Mouse (Mus musculus) midbrain, embryonic 14.5 days (tissue): ENCODE results near the gene Pfn4. TPM values are rescaled to one million over a fixed set of nuclear protein-coding genes. Genes with fewer than 3 reads are reported as not detected.

Experiments
- ATAC-seq: fragments of 200-750 bp; cut with Nextera tagmentation; 2 replicates; pipeline ENCODE4 v1.8.0; 2017; ENCODE audit warnings: moderate number of reproducible peaks, moderate library complexity; ENCODE audit not compliant: low FRiP score, low TSS enrichment
- DNase-seq: peaks from one replicate; pipeline ENCODE4 v3.0.0-alpha.2; 2015
- H3K27ac ChIP-seq: fragments of 300-500 bp; sonication (generic); replicated peaks from 2 replicates; pipeline ENCODE4 v1.5.1; 2014; ENCODE audit warnings: mild to moderate bottlenecking, low read depth, low read length, moderate library complexity
- H3K27me3 ChIP-seq: fragments of 300-500 bp; sonication (generic); 2 replicates; pipeline ENCODE4 v1.6.1; 2014; ENCODE audit warnings: low read length, control low read depth, mixed read lengths; ENCODE audit not compliant: control insufficient read depth, insufficient read depth
- H3K36me3 ChIP-seq: fragments of 300-500 bp; sonication (generic); 2 replicates; pipeline ENCODE4 v1.6.1; 2014; ENCODE audit warnings: low read length, control low read depth; ENCODE audit not compliant: control insufficient read depth, insufficient read depth
- H3K4me1 ChIP-seq: fragments of 300-500 bp; sonication (generic); 2 replicates; pipeline ENCODE4 v1.6.1; 2014; ENCODE audit warnings: mild to moderate bottlenecking, antibody characterized with exemption, low read length, control low read depth; ENCODE audit not compliant: control insufficient read depth, insufficient read depth
- H3K4me2 ChIP-seq: fragments of 300-500 bp; sonication (generic); 2 replicates; pipeline ENCODE4 v1.6.1; 2014; ENCODE audit warnings: mild to moderate bottlenecking, low read length, moderate library complexity
- H3K4me3 ChIP-seq: fragments of 300-500 bp; sonication (generic); replicated peaks from 2 replicates; pipeline ENCODE4 v1.5.1; 2014; ENCODE audit warnings: low read depth, low read length
- H3K9ac ChIP-seq: fragments of 300-500 bp; sonication (generic); replicated peaks from 2 replicates; pipeline ENCODE4 v1.6.1; 2014; ENCODE audit warnings: mild to moderate bottlenecking, low read length, moderate library complexity
- H3K9me3 ChIP-seq: fragments of 300-500 bp; sonication (generic); 2 replicates; pipeline ENCODE4 v1.6.1; 2016; ENCODE audit warnings: low read length, control low read depth, mixed read lengths; ENCODE audit not compliant: control insufficient read depth
- WGBS: fragments of 180-500 bp; shearing (Covaris S2); extraction: QIAGEN DNeasy Blood & Tissue Kit; methylation state at CpG from one replicate; pipeline ENCODE4 v1.1.7; 2014; 5-methylcytosine and 5-hydroxymethylcytosine counted together
- polyA plus RNA-seq: library from polyadenylated mRNA; unstranded; fragments of >200 nt; fragmentation: Nextera tagmentation; extraction: Ambion mirVana; gene quantifications from 2 replicates; pipeline ENCODE4 v1.2.1, GENCODE M21; 2014

Gene Pfn4
- polyA plus RNA-seq, 1 experiment from 2014 or later: 16.6 TPM

DNA sequence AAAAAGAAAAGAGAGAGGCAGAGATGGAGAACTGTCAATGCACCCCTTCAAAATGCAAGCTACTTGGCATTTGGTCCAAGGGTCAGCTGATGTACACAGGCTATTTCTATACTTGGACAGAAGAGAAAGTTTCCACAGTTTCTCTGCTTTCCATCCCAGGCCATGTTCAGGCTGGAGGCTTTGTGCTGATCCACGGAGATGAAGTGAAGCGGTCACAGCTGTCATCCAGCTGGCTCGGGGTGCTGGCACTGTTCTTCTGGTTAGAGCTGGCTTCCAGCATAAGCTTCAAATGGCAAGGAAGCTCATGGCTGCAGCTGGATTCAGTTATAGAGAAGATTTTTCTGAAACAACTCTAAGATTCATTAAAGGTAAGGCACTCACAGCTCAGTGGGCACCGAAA, 44.8 kb downstream of the Pfn4 start:
- no peak overlapping the region for H3K9ac ChIP-seq
- 91% methylated on average over 4 of the region's 4 CpGs for WGBS
- H3K27me3 ChIP-seq: no peaks in the 10 kb centered on the region
- ATAC-seq: no peak
- no peak overlapping the region for H3K4me3 ChIP-seq
- no peak overlapping the region for H3K27ac ChIP-seq
- DNase-seq: no peak
- H3K36me3 ChIP-seq: no peaks in the 10 kb centered on the region
- no peaks in the 10 kb centered on the region for H3K9me3 ChIP-seq
- no peak overlapping the region for H3K4me2 ChIP-seq
- peaks cover 15% of the 10 kb centered on the region for H3K4me1 ChIP-seq

DNA sequence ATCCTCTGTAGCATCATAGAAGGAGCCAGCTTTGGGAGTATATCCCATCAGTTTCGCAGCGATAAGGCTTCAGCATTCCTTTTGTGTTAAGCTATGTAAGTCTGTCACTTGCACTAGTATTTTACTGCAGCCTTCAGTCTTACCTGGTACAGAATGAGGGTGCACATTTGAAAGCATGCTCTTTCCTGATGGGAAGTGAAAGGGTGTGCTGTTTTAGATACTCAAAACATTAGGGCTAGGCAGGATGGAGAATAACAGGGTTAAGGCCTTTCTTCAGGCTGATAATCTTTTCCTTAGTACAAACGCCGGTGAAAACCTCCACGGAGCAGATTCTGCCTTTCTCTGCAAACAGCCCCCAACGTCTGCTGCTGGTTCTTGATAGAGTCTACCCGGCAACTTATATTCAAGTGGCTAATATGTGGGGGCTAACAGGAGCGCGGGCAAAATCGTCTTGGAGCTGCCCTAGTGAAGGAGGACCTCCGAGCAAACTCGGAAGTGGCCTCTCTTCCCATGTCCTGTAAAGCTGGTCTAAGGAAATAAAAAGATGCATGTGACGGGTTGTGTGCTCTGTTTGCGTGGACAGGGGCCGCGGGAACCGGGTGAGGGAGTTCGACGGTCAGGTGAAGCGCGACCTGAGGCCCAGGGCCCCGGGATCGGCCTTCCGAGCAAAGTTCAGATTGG, 48.0 kb downstream of the Pfn4 start:
- Histone ChIP-seq H3K4me2 (peak overlapping the region; percentile 67), H3K36me3 (peaks cover 14% of the 10 kb centered on the region), H3K27ac (peak overlapping the region; percentile 88), H3K9me3 (no peaks in the 10 kb centered on the region), H3K27me3 (no peaks in the 10 kb centered on the region), H3K4me3 (peak overlapping the region; percentile 87), H3K4me1 (peaks cover 20% of the 10 kb centered on the region), H3K9ac (peak overlapping the region; percentile 55)
- ATAC-seq (peak; percentile 84), DNase-seq (no peak)
- WGBS: 9% methylated on average over 24 of the region's 24 CpGs

DNA sequence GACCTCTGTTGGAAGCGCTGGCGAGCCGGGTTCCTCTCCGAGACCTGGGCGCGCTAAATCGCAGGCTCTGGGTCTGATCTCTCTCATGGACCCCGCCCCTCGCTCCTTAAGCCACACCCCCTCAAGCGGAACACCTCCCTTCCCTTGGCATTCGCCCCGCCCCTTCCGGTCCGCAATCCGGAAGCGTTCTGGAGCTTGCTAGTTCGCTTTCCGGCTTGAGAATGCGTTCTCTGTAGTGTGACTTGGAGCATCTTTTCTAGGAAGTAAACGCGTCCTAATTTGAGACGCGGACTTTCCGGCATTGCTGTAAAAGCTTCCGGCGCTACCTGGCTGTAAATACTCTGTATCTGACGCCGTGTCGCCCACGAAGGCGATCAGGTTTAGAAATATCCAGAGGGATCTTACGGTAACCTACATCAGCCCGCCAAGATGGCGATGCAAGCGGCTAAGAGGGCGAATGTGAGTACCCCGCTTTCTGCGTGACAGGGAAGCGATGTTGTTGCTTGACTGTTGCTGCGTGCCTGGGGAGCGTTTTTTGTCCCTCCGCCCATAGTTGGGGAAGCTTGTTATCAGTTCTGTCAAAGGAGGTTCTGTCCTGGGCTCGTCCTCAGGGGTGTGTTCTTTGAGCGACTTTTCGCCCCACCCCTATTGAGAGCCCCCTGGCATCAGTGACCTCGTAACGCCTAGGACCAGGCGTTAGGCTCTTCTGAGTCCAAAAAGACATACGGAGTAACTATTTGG, 48.7 kb downstream of the Pfn4 start, which contains the start of gene Sf3b6:
Gene Sf3b6, plus strand, starts transcription at position 184 of the 741 bp plus-strand sequence.
- Histone ChIP-seq H3K36me3 (peaks cover 16% of the 10 kb centered on the region), H3K9me3 (no peaks in the 10 kb centered on the region), H3K4me1 (peaks cover 20% of the 10 kb centered on the region), H3K9ac (peak within 1 kb of the TSS; percentile 77), H3K27ac (peak within 1 kb of the TSS; percentile 88), H3K4me3 (peak within 1 kb of the TSS; percentile 87), H3K27me3 (no peaks in the 10 kb centered on the region), H3K4me2 (peak within 1 kb of the TSS; percentile 72)
- DNase-seq (peak; percentile 99), ATAC-seq (peak; percentile 98)
- WGBS: under 1% methylated on average over 49 of the region's 49 CpGs

DNA sequence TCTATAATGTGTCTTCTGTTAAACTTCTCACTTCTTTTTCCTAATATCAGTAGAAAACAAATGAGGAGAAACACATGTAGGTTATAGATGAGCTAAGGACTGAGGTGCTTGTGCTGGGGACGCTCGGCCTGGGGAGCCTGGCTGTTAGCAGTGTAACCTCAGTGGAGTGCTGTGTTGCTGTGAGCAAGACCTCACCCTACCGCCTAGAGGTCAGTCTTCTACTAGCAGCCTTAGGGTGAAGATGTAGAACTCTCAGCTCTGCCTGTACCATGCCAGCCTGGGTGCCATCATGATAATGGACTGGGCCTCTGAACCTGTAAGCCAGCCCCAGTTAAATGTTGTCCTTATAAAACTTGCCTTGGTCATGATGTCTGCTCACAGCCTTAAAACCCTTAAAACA, 58.4 kb downstream of the Pfn4 start:
- Histone ChIP-seq H3K4me2 (no peak overlapping the region), H3K4me3 (no peak overlapping the region), H3K27me3 (no peaks in the 10 kb centered on the region), H3K9ac (no peak overlapping the region), H3K4me1 (no peaks in the 10 kb centered on the region), H3K27ac (no peak overlapping the region), H3K36me3 (peaks cover 61% of the 10 kb centered on the region), H3K9me3 (no peaks in the 10 kb centered on the region)
- WGBS: 79% methylated on average over 3 of the region's 3 CpGs
- DNase-seq: no peak
- ATAC-seq: no peak

Other genes with a start within 250 kb of the Pfn4 start
- 19.9 and 21.2 TPM in 2 replicates for gene Itsn2, start 176.4 kb upstream of the Pfn4 start, polyA plus RNA-seq
- gene Gm3625, start 176.1 kb upstream of the Pfn4 start, polyA plus RNA-seq: not detected in 2 replicates
- gene Fam228a, start 30.6 kb upstream of the Pfn4 start, polyA plus RNA-seq: 0.37 and 0.74 TPM in 2 replicates
- gene Fam228b, start 245 bp downstream of the Pfn4 start, polyA plus RNA-seq: 7.2 and 7.6 TPM in 2 replicates
- gene Sf3b6, start 48.5 kb downstream of the Pfn4 start, polyA plus RNA-seq: 345 and 373 TPM in 2 replicates
- 30.7 and 39.0 TPM in 2 replicates for gene Fkbp1b, start 72.6 kb downstream of the Pfn4 start, polyA plus RNA-seq
- gene Wdcp, start 74.3 kb downstream of the Pfn4 start, polyA plus RNA-seq: 10.8 and 11.0 TPM in 2 replicates
- gene Mfsd2b, start 105.3 kb downstream of the Pfn4 start, polyA plus RNA-seq: 1.7 and 2.5 TPM in 2 replicates
- gene Ubxn2a, start 138.7 kb downstream of the Pfn4 start, polyA plus RNA-seq: 31.4 and 38.9 TPM in 2 replicates
- 16.4 and 20.3 TPM in 2 replicates for gene Atad2b, start 148.3 kb downstream of the Pfn4 start, polyA plus RNA-seq